Mouse (Mus musculus): ENCODE results near the gene Lmnb2. TPM values are rescaled to one million over a fixed set of nuclear protein-coding genes. Genes with fewer than 3 reads are reported as not detected.

The Lmnb2 gene
- total RNA-seq, 2 experiments from 2014 or later = 7.3 to 9.7 TPM

- no peak for ATAC-seq (replicated peaks; ENCODE audit: low FRiP score, poor library complexity, severe bottlenecking)
Measured at GRCm38 (mm10) chr10:80902273-80902940, 15.6 kb downstream of the Lmnb2 start.

- ATAC-seq (replicated peaks; ENCODE audit: low FRiP score, poor library complexity, severe bottlenecking) = no peak
Measured at GRCm38 (mm10) chr10:80901409-80902272, 16.4 kb downstream of the Lmnb2 start.

GRCm38 (mm10) chr10:80900318-80901247 lies 17.5 kb downstream of the Lmnb2 start, which contains the start of gene Timm13:
TSS of gene Timm13 (minus strand) at chr10:80900969.
- ATAC-seq (replicated peaks; ENCODE audit: low FRiP score, poor library complexity, severe bottlenecking) = peak; percentile 85

- ATAC-seq (replicated peaks; ENCODE audit: low FRiP score, poor library complexity, severe bottlenecking) = peak; percentile 5
Measured at GRCm38 (mm10) chr10:80899591-80900317, 18.3 kb downstream of the Lmnb2 start.

- ATAC-seq (replicated peaks; ENCODE audit: low FRiP score, poor library complexity, severe bottlenecking) = no peak
Measured at GRCm38 (mm10) chr10:80899074-80899473, 19.0 kb downstream of the Lmnb2 start.

- ATAC-seq (replicated peaks; ENCODE audit: low FRiP score, poor library complexity, severe bottlenecking) = no peak
Measured at GRCm38 (mm10) chr10:80897861-80898510, 20.1 kb downstream of the Lmnb2 start.

GRCm38 (mm10) chr10:80896581-80897485 lies 21.2 kb downstream of the Lmnb2 start:
- no peak for ATAC-seq (replicated peaks; ENCODE audit: low FRiP score, poor library complexity, severe bottlenecking)

GRCm38 (mm10) chr10:80895697-80896096 lies 22.3 kb downstream of the Lmnb2 start:
- no peak for ATAC-seq (replicated peaks; ENCODE audit: low FRiP score, poor library complexity, severe bottlenecking)

- no peak for ATAC-seq (replicated peaks; ENCODE audit: low FRiP score, poor library complexity, severe bottlenecking)
Measured at GRCm38 (mm10) chr10:80895100-80895499, 22.9 kb downstream of the Lmnb2 start.

GRCm38 (mm10) chr10:80887181-80887580 lies 30.9 kb downstream of the Lmnb2 start:
- ATAC-seq (replicated peaks; ENCODE audit: low FRiP score, poor library complexity, severe bottlenecking) = peak; percentile 41; the same call in 1 of the 2 replicates

- peak; percentile 53 for ATAC-seq (replicated peaks; ENCODE audit: low FRiP score, poor library complexity, severe bottlenecking)
Measured at GRCm38 (mm10) chr10:80881301-80881700, 36.7 kb downstream of the Lmnb2 start.

GRCm38 (mm10) chr10:80880901-80881300 lies 37.1 kb downstream of the Lmnb2 start:
- no peak for ATAC-seq (replicated peaks; ENCODE audit: low FRiP score, poor library complexity, severe bottlenecking)

GRCm38 (mm10) chr10:80880131-80880641 lies 37.9 kb downstream of the Lmnb2 start:
- ATAC-seq (replicated peaks; ENCODE audit: low FRiP score, poor library complexity, severe bottlenecking) = peak; percentile 72

- ATAC-seq (replicated peaks; ENCODE audit: low FRiP score, poor library complexity, severe bottlenecking) = no peak
Measured at GRCm38 (mm10) chr10:80876594-80876993, 41.5 kb downstream of the Lmnb2 start.

- peak; percentile 45; the same call in 1 of the 2 replicates for ATAC-seq (replicated peaks; ENCODE audit: low FRiP score, poor library complexity, severe bottlenecking)
Measured at GRCm38 (mm10) chr10:80876028-80876427, 42.0 kb downstream of the Lmnb2 start.

GRCm38 (mm10) chr10:80874035-80874434 lies 44.0 kb downstream of the Lmnb2 start:
- no peak for ATAC-seq (replicated peaks; ENCODE audit: low FRiP score, poor library complexity, severe bottlenecking)

- ATAC-seq (replicated peaks; ENCODE audit: low FRiP score, poor library complexity, severe bottlenecking) = peak; percentile 25
Measured at GRCm38 (mm10) chr10:80871581-80871980, 46.5 kb downstream of the Lmnb2 start, which contains the start of gene Tmprss9. TSS of gene Tmprss9 (plus strand) at chr10:80871848.

Data from erythroblast, adult 5-6 weeks (primary cell).